Mouse (Mus musculus): ENCODE measurements around the gene Cntn3.
"Not testable (repeated sequence)": the region's sequence is repeated elsewhere in the genome, so short reads cannot be mapped to it uniquely, and the experiment has no call there.

The Cntn3 gene

GRCm38 (mm10) chr6:102573001-102573400 is at the start of gene Cntn3:
Gene Cntn3, minus strand, starts transcription at chr6:102573101.
- not testable (repeated sequence) for DNase-seq (ENCODE audit: low read depth)

- DNase-seq (ENCODE audit: low read depth): no peak
These were observed 27.9 kb upstream of the Cntn3 start for GRCm38 (mm10) chr6:102600773-102601172.

- DNase-seq (ENCODE audit: low read depth): no peak
These were observed 24.9 kb upstream of the Cntn3 start for GRCm38 (mm10) chr6:102597756-102598155.

- no peak for DNase-seq (ENCODE audit: low read depth)
These were observed 17.2 kb upstream of the Cntn3 start for GRCm38 (mm10) chr6:102590151-102590550.

- no peak for DNase-seq (ENCODE audit: low read depth)
These were observed 16.4 kb upstream of the Cntn3 start for GRCm38 (mm10) chr6:102589311-102589710.

GRCm38 (mm10) chr6:102586056-102586455 is 13.2 kb upstream of the Cntn3 start:
- DNase-seq (ENCODE audit: low read depth): no peak

GRCm38 (mm10) chr6:102583578-102583977 is 10.7 kb upstream of the Cntn3 start:
- DNase-seq (ENCODE audit: low read depth): no peak

GRCm38 (mm10) chr6:102567496-102567895 is 5.4 kb downstream of the Cntn3 start:
- DNase-seq (ENCODE audit: low read depth): no peak

- no peak for DNase-seq (ENCODE audit: low read depth)
These were observed 7.7 kb downstream of the Cntn3 start for GRCm38 (mm10) chr6:102565228-102565627.

GRCm38 (mm10) chr6:102564011-102564731 is 8.7 kb downstream of the Cntn3 start:
- no peak for DNase-seq (ENCODE audit: low read depth)

- no peak for DNase-seq (ENCODE audit: low read depth)
These were observed 9.5 kb downstream of the Cntn3 start for GRCm38 (mm10) chr6:102563431-102563830.

GRCm38 (mm10) chr6:102557521-102557920 is 15.4 kb downstream of the Cntn3 start:
- DNase-seq (ENCODE audit: low read depth): no peak

GRCm38 (mm10) chr6:102556497-102556896 is 16.4 kb downstream of the Cntn3 start:
- no peak for DNase-seq (ENCODE audit: low read depth)

- DNase-seq (ENCODE audit: low read depth): no peak
These were observed 17.0 kb downstream of the Cntn3 start for GRCm38 (mm10) chr6:102555814-102556437.

GRCm38 (mm10) chr6:102555067-102555657 is 17.7 kb downstream of the Cntn3 start:
- DNase-seq (ENCODE audit: low read depth): no peak

- no peak for DNase-seq (ENCODE audit: low read depth)
These were observed 31.1 kb downstream of the Cntn3 start for GRCm38 (mm10) chr6:102541633-102542412.

- no peak for DNase-seq (ENCODE audit: low read depth)
These were observed 37.3 kb downstream of the Cntn3 start for GRCm38 (mm10) chr6:102535599-102535998.

GRCm38 (mm10) chr6:102523037-102523436 is 49.9 kb downstream of the Cntn3 start:
- no peak for DNase-seq (ENCODE audit: low read depth)

- DNase-seq (ENCODE audit: low read depth): no peak
These were observed 51.9 kb downstream of the Cntn3 start for GRCm38 (mm10) chr6:102520977-102521376.

GRCm38 (mm10) chr6:102515231-102515630 is 57.7 kb downstream of the Cntn3 start:
- no peak for DNase-seq (ENCODE audit: low read depth)

GRCm38 (mm10) chr6:102512085-102512484 is 60.8 kb downstream of the Cntn3 start:
- DNase-seq (ENCODE audit: low read depth): no peak

- DNase-seq (ENCODE audit: low read depth): no peak
These were observed 87.4 kb downstream of the Cntn3 start for GRCm38 (mm10) chr6:102485509-102485908.
